Mouse (Mus musculus): Measurements from ENCODE around the gene Igf1. TPM values are rescaled to one million over a fixed set of nuclear protein-coding genes. Genes with fewer than 3 reads are reported as not detected.

Gene Igf1
- polyA plus RNA-seq, 1 experiment: 8.9 TPM

GRCm38 (mm10) chr10:87860181-87861103 lies 2.4 kb downstream of the Igf1 start:
- Histone ChIP-seq H3K4me3 (ENCODE audit: control insufficient read depth, low read depth, low read length) (peak overlapping the region; percentile 72), H3K27ac (ENCODE audit: control insufficient read depth, insufficient read depth, low read depth, low read length) (peak overlapping the region; percentile 57), H3K36me3 (ENCODE audit: control insufficient read depth, insufficient read depth, low read length) (no peaks in the 10 kb centered on the region), H3K4me1 (ENCODE audit: control insufficient read depth, insufficient read depth, low read length) (peaks cover 3% of the 10 kb centered on the region; the same call in 1 of the 2 replicates), H3K27me3 (ENCODE audit: control insufficient read depth, insufficient read depth, low read length) (no peaks in the 10 kb centered on the region; the same call in 1 of the 2 replicates)
- TF ChIP-seq CTCF (IDR thresholded peaks at IDR 0.05; ENCODE audit: control insufficient read depth, insufficient read depth, insufficient replicate concordance, low read depth, low read length) (no peak), POLR2A (IDR thresholded peaks at IDR 0.05; ENCODE audit: control insufficient read depth, low read depth, low read length) (no peak)

- Histone ChIP-seq H3K27ac (ENCODE audit: control insufficient read depth, insufficient read depth, low read depth, low read length) (no peak overlapping the region), H3K27me3 (ENCODE audit: control insufficient read depth, insufficient read depth, low read length) (no peaks in the 10 kb centered on the region; the same call in 1 of the 2 replicates), H3K4me1 (ENCODE audit: control insufficient read depth, insufficient read depth, low read length) (peaks cover 3% of the 10 kb centered on the region; the same call in 1 of the 2 replicates), H3K4me3 (ENCODE audit: control insufficient read depth, low read depth, low read length) (peak overlapping the region; percentile 72; the same call in 1 of the 2 replicates), H3K36me3 (ENCODE audit: control insufficient read depth, insufficient read depth, low read length) (no peaks in the 10 kb centered on the region)
- TF ChIP-seq CTCF (IDR thresholded peaks at IDR 0.05; ENCODE audit: control insufficient read depth, insufficient read depth, insufficient replicate concordance, low read depth, low read length) (no peak), POLR2A (IDR thresholded peaks at IDR 0.05; ENCODE audit: control insufficient read depth, low read depth, low read length) (no peak)
Observed at GRCm38 (mm10) chr10:87861104-87861455, 3.0 kb downstream of the Igf1 start.

GRCm38 (mm10) chr10:87862899-87863298 lies 4.8 kb downstream of the Igf1 start:
- H3K27ac ChIP-seq (ENCODE audit: control insufficient read depth, insufficient read depth, low read depth, low read length): no peak overlapping the region
- TF ChIP-seq CTCF (IDR thresholded peaks at IDR 0.05; ENCODE audit: control insufficient read depth, insufficient read depth, insufficient replicate concordance, low read depth, low read length) (no peak), POLR2A (IDR thresholded peaks at IDR 0.05; ENCODE audit: control insufficient read depth, low read depth, low read length) (no peak)
- H3K36me3 ChIP-seq (ENCODE audit: control insufficient read depth, insufficient read depth, low read length): no peaks in the 10 kb centered on the region
- H3K27me3 ChIP-seq (ENCODE audit: control insufficient read depth, insufficient read depth, low read length): no peaks in the 10 kb centered on the region; the same call in 1 of the 2 replicates
- no peak overlapping the region for H3K4me3 ChIP-seq (ENCODE audit: control insufficient read depth, low read depth, low read length)
- H3K4me1 ChIP-seq (ENCODE audit: control insufficient read depth, insufficient read depth, low read length): peaks cover 3% of the 10 kb centered on the region; the same call in 1 of the 2 replicates

GRCm38 (mm10) chr10:87863326-87863725 lies 5.3 kb downstream of the Igf1 start:
- TF ChIP-seq CTCF (IDR thresholded peaks at IDR 0.05; ENCODE audit: control insufficient read depth, insufficient read depth, insufficient replicate concordance, low read depth, low read length): no peak
- TF ChIP-seq POLR2A (IDR thresholded peaks at IDR 0.05; ENCODE audit: control insufficient read depth, low read depth, low read length): no peak
- Histone ChIP-seq H3K27ac (ENCODE audit: control insufficient read depth, insufficient read depth, low read depth, low read length) (no peak overlapping the region), H3K36me3 (ENCODE audit: control insufficient read depth, insufficient read depth, low read length) (no peaks in the 10 kb centered on the region), H3K27me3 (ENCODE audit: control insufficient read depth, insufficient read depth, low read length) (no peaks in the 10 kb centered on the region; the same call in 1 of the 2 replicates), H3K4me1 (ENCODE audit: control insufficient read depth, insufficient read depth, low read length) (peaks cover 3% of the 10 kb centered on the region; the same call in 1 of the 2 replicates), H3K4me3 (ENCODE audit: control insufficient read depth, low read depth, low read length) (no peak overlapping the region)

GRCm38 (mm10) chr10:87865712-87866111 lies 7.6 kb downstream of the Igf1 start:
- Histone ChIP-seq H3K4me1 (ENCODE audit: control insufficient read depth, insufficient read depth, low read length) (peaks cover 2% of the 10 kb centered on the region; the same call in 1 of the 2 replicates), H3K4me3 (ENCODE audit: control insufficient read depth, low read depth, low read length) (no peak overlapping the region), H3K36me3 (ENCODE audit: control insufficient read depth, insufficient read depth, low read length) (no peaks in the 10 kb centered on the region), H3K27me3 (ENCODE audit: control insufficient read depth, insufficient read depth, low read length) (no peaks in the 10 kb centered on the region), H3K27ac (ENCODE audit: control insufficient read depth, insufficient read depth, low read depth, low read length) (no peak overlapping the region)
- TF ChIP-seq CTCF (IDR thresholded peaks at IDR 0.05; ENCODE audit: control insufficient read depth, insufficient read depth, insufficient replicate concordance, low read depth, low read length): no peak
- TF ChIP-seq POLR2A (IDR thresholded peaks at IDR 0.05; ENCODE audit: control insufficient read depth, low read depth, low read length): no peak

- TF ChIP-seq POLR2A (IDR thresholded peaks at IDR 0.05; ENCODE audit: control insufficient read depth, low read depth, low read length) (no peak), CTCF (IDR thresholded peaks at IDR 0.05; ENCODE audit: control insufficient read depth, insufficient read depth, insufficient replicate concordance, low read depth, low read length) (no peak)
- Histone ChIP-seq H3K36me3 (ENCODE audit: control insufficient read depth, insufficient read depth, low read length) (no peaks in the 10 kb centered on the region), H3K4me1 (ENCODE audit: control insufficient read depth, insufficient read depth, low read length) (no peaks in the 10 kb centered on the region), H3K27me3 (ENCODE audit: control insufficient read depth, insufficient read depth, low read length) (no peaks in the 10 kb centered on the region), H3K27ac (ENCODE audit: control insufficient read depth, insufficient read depth, low read depth, low read length) (no peak overlapping the region), H3K4me3 (ENCODE audit: control insufficient read depth, low read depth, low read length) (no peak overlapping the region)
Observed at GRCm38 (mm10) chr10:87866448-87866847, 8.4 kb downstream of the Igf1 start.

GRCm38 (mm10) chr10:87867217-87867616 lies 9.2 kb downstream of the Igf1 start:
- Histone ChIP-seq H3K4me3 (ENCODE audit: control insufficient read depth, low read depth, low read length) (no peak overlapping the region), H3K36me3 (ENCODE audit: control insufficient read depth, insufficient read depth, low read length) (no peaks in the 10 kb centered on the region), H3K27ac (ENCODE audit: control insufficient read depth, insufficient read depth, low read depth, low read length) (no peak overlapping the region), H3K27me3 (ENCODE audit: control insufficient read depth, insufficient read depth, low read length) (no peaks in the 10 kb centered on the region), H3K4me1 (ENCODE audit: control insufficient read depth, insufficient read depth, low read length) (no peaks in the 10 kb centered on the region)
- TF ChIP-seq POLR2A (IDR thresholded peaks at IDR 0.05; ENCODE audit: control insufficient read depth, low read depth, low read length) (no peak), CTCF (IDR thresholded peaks at IDR 0.05; ENCODE audit: control insufficient read depth, insufficient read depth, insufficient replicate concordance, low read depth, low read length) (no peak)

All from testis, adult 2 months (tissue).